Mouse (Mus musculus) spleen, adult 2 months (tissue): ENCODE measurements around the gene Pds5a.

Experiments
- CTCF ChIP-seq: fragments of 200-500 bp; IDR thresholded peaks from 2 replicates; pipeline ENCODE4 v1.5.1; 2011; ENCODE audit warnings: mild to moderate bottlenecking, inconsistent platforms; ENCODE audit not compliant: insufficient read depth, insufficient read length, insufficient replicate concordance; ENCODE audit errors: extremely low read depth
- POLR2A ChIP-seq: fragments of 200-500 bp; IDR thresholded peaks from 2 replicates; pipeline ENCODE4 v1.6.1; 2011; ENCODE audit warnings: low read depth, low read length, inconsistent platforms

- TF ChIP-seq POLR2A: no peak
- TF ChIP-seq CTCF: no peak
Observed at GRCm38 (mm10) chr5:65609769-65610168, 88.3 kb downstream of the Pds5a start.
